Mouse (Mus musculus): ENCODE measurements at regions not wholly inside any gene's neighbourhood (a gene's known extent, or its start where the extent isn't known, plus 50 kb on each side); places are given as distances from the start of the nearest gene placed in this dataset.

- TF ChIP-seq TAL1 (IDR thresholded peaks at IDR 0.05; ENCODE audit: low read length) (no peak), GATA1 (IDR thresholded peaks at IDR 0.05; ENCODE audit: low read length) (no peak)
These were observed 199.6 kb upstream of the Noct start for GRCm38 (mm10) chr3:51024655-51025054.

Measured in erythroblast, embryonic 14.5 days (primary cell).